Mouse (Mus musculus) heart, adult 2 months (tissue): ENCODE measurements around the gene Rmnd5b.

ENCODE experiments used
- CTCF ChIP-seq: fragments of 200-600 bp; IDR thresholded peaks from 2 replicates; pipeline ENCODE4 v1.8.1; 2022; ENCODE audit warnings: antibody characterized with exemption, mild to moderate bottlenecking, moderate library complexity
- EP300 ChIP-seq: fragments of 200-500 bp; IDR thresholded peaks from 2 replicates; pipeline ENCODE4 v1.6.1; 2011; ENCODE audit warnings: low read depth, low read length, control low read depth; ENCODE audit not compliant: insufficient read depth

- no peak for TF ChIP-seq CTCF
- no peak for TF ChIP-seq EP300
These were observed 43.8 kb upstream of the Rmnd5b start for GRCm38 (mm10) chr11:51679466-51679865.
